Mouse (Mus musculus): ENCODE results near the gene Olfr92. TPM values are rescaled to one million over a fixed set of nuclear protein-coding genes. Genes with fewer than 3 reads are reported as not detected.
A peak's percentile ranks its signal among the peaks of the same experiment; 100 is the strongest.
"Not testable (repeated sequence)": the region's sequence is repeated elsewhere in the genome, so short reads cannot be mapped to it uniquely, and the experiment has no call there.

Gene Olfr92
- polyA plus RNA-seq (2016; fragmentation: Nextera tagmentation; extraction: Ambion mirVana), result not detected in 2 replicates

- Histone ChIP-seq H3K9ac (no peak within 1 kb of the TSS), H3K36me3 (replicated peaks) (no peaks in the 10 kb centered on the region), H3K4me3 (replicated peaks) (no peak within 1 kb of the TSS), H3K27ac (no peak within 1 kb of the TSS), H3K4me1 (no peaks in the 10 kb centered on the region), H3K4me2 (no peak within 1 kb of the TSS), H3K27me3 (no peaks in the 10 kb centered on the region), H3K9me3 (no peaks in the 10 kb centered on the region)
- ATAC-seq (ENCODE audit: low FRiP score), result no peak
- 88% methylated on average over 2 of the region's 2 CpGs for WGBS
Measured at GRCm38 (mm10) chr17:37119988-37120387, at the start of gene Olfr92. TSS of gene Olfr92 (minus strand) at chr17:37120088.

GRCm38 (mm10) chr17:37161394-37161793 is 41.5 kb upstream of the Olfr92 start, which contains the start of gene Olfr93:
TSS of gene Olfr93 (minus strand) at chr17:37161494.
- H3K9ac ChIP-seq, result no peak within 1 kb of the TSS
- no peaks in the 10 kb centered on the region for H3K27me3 ChIP-seq
- H3K4me2 ChIP-seq, result no peak within 1 kb of the TSS
- no peak within 1 kb of the TSS for H3K27ac ChIP-seq
- ATAC-seq (ENCODE audit: low FRiP score), result no peak
- H3K4me1 ChIP-seq, result no peaks in the 10 kb centered on the region
- H3K36me3 ChIP-seq (replicated peaks), result no peaks in the 10 kb centered on the region
- H3K9me3 ChIP-seq, result no peaks in the 10 kb centered on the region
- H3K4me3 ChIP-seq (replicated peaks), result no peak within 1 kb of the TSS

GRCm38 (mm10) chr17:37131366-37131765 is 11.5 kb upstream of the Olfr92 start:
- not testable (repeated sequence) for H3K4me1 ChIP-seq
- WGBS, result 71% methylated on average over 4 of the region's 4 CpGs

DNA sequence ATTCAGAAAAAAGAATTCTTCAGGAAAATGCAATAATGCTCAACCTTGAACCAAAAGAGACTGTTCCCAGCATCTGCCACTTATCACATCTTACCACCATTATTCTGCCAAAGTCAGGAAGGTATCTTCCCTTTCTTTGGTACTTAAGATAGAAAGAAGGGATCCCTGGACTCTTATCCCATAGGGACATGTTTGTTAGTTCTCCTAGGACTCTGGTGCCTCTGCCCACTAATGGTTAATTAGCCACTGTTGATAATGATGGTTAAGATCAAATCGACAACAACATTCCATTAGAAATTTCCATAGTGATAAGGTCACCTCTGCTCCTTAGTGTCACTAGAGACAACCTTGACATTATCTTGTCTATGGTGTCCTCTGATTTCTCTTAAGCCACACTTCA is 21.7 kb downstream of the Olfr92 start, which contains the start of gene Olfr91:
Gene Olfr91 (minus strand): TSS at position 101 of the 400 bp plus-strand sequence.
- H3K4me3 ChIP-seq (replicated peaks), result no peak within 1 kb of the TSS
- no peaks in the 10 kb centered on the region for H3K36me3 ChIP-seq (replicated peaks)
- no peak within 1 kb of the TSS for H3K27ac ChIP-seq
- H3K27me3 ChIP-seq, result no peaks in the 10 kb centered on the region
- no peaks in the 10 kb centered on the region for H3K9me3 ChIP-seq
- H3K4me2 ChIP-seq, result no peak within 1 kb of the TSS
- no peak within 1 kb of the TSS for H3K9ac ChIP-seq
- H3K4me1 ChIP-seq, result no peaks in the 10 kb centered on the region
- 95% methylated on average over 1 of the region's 1 CpGs for WGBS
- ATAC-seq (ENCODE audit: low FRiP score), result no peak

More at GRCm38 (mm10) chr17:37131366-37131765, 11.5 kb upstream of the Olfr92 start:
- H3K4me3 ChIP-seq (replicated peaks); H3K4me2 ChIP-seq; H3K36me3 ChIP-seq (replicated peaks); H3K9ac ChIP-seq; ATAC-seq (ENCODE audit: low FRiP score); H3K27me3 ChIP-seq; H3K27ac ChIP-seq; H3K9me3 ChIP-seq: not testable (repeated sequence)

DNA sequence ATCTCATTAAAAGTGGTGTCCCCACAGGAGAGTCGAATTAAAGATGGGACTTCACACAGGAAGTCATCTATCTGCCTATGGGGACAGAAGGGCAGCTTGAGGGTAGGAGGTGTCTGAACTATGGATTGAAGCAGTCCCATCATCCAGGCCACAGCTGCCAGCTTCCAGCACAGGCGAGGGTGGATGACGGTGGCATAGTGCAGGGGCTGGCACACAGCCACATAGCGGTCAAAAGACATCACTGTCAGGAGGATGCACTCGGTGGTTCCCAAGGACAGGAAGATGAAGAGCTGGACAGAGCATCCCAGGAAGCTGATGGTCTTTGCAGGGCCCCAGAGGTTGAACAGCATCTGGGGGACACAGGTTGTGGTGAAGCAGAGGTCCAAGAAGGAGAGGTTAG is 26.6 kb downstream of the Olfr92 start:
- Histone ChIP-seq H3K27ac (no peak overlapping the region), H3K9ac (no peak overlapping the region), H3K4me2 (no peak overlapping the region), H3K9me3 (no peaks in the 10 kb centered on the region), H3K4me1 (no peaks in the 10 kb centered on the region), H3K27me3 (no peaks in the 10 kb centered on the region), H3K4me3 (replicated peaks) (no peak overlapping the region), H3K36me3 (replicated peaks) (no peaks in the 10 kb centered on the region)
- no peak for ATAC-seq (ENCODE audit: low FRiP score)
- 84% methylated on average over 5 of the region's 5 CpGs for WGBS

DNA sequence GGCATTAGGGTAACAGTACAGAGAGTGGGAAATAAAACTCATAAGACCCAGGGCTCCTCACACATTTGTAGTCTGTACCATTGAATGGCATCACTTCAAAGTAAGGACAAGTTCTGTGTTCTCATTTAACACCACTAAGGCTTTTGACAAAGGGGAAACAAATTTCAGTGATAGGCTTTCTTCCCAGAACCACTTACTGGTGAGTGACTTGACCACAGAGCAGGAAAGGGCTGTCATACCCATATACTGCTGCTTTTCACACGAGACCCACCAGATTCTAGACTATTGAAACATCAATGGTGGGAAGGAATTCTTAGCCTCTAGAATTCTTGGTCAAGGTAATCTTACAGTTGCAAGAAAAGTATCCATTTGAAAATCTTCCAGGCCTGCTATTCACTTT is 27.7 kb downstream of the Olfr92 start:
- no peaks in the 10 kb centered on the region for H3K27me3 ChIP-seq
- no peaks in the 10 kb centered on the region for H3K4me1 ChIP-seq
- no peaks in the 10 kb centered on the region for H3K36me3 ChIP-seq (replicated peaks)
- ATAC-seq (ENCODE audit: low FRiP score), result no peak
- no peak overlapping the region for H3K27ac ChIP-seq
- H3K9ac ChIP-seq, result no peak overlapping the region
- no peak overlapping the region for H3K4me2 ChIP-seq
- no peak overlapping the region for H3K4me3 ChIP-seq (replicated peaks)
- H3K9me3 ChIP-seq, result no peaks in the 10 kb centered on the region
- WGBS, result 68% methylated on average over 1 of the region's 1 CpGs

GRCm38 (mm10) chr17:37088399-37088798 is 31.5 kb downstream of the Olfr92 start, which contains the start of gene Olfr90:
TSS of gene Olfr90 (minus strand) at chr17:37088499.
- no peaks in the 10 kb centered on the region for H3K27me3 ChIP-seq
- no peak for ATAC-seq (ENCODE audit: low FRiP score)
- H3K4me3 ChIP-seq (replicated peaks), result no peak within 1 kb of the TSS
- no peak within 1 kb of the TSS for H3K9ac ChIP-seq
- H3K9me3 ChIP-seq, result no peaks in the 10 kb centered on the region
- H3K4me1 ChIP-seq, result no peaks in the 10 kb centered on the region
- no peak within 1 kb of the TSS for H3K27ac ChIP-seq
- no peaks in the 10 kb centered on the region for H3K36me3 ChIP-seq (replicated peaks)
- H3K4me2 ChIP-seq, result no peak within 1 kb of the TSS

DNA sequence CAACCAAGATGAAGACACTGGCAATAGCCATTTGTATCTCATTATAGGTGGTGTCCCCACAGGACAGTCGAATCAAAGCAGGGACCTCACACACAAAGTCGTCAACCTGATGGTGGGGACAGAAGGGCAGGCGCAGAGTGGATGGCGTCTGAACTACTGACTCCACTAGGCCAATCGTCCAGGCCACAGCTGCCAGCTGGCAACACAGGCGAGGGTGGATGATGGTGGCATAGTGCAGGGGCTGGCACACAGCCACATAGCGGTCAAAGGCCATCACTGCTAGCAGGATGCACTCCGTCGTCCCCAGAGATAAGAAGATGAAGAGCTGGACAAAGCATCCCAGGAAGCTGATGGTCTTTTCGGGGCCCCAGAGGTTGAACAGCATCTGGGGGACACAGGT is 34.3 kb downstream of the Olfr92 start:
- no peak for ATAC-seq (ENCODE audit: low FRiP score)
- 78% methylated on average over 10 of the region's 10 CpGs for WGBS
- no peaks in the 10 kb centered on the region for H3K9me3 ChIP-seq

DNA sequence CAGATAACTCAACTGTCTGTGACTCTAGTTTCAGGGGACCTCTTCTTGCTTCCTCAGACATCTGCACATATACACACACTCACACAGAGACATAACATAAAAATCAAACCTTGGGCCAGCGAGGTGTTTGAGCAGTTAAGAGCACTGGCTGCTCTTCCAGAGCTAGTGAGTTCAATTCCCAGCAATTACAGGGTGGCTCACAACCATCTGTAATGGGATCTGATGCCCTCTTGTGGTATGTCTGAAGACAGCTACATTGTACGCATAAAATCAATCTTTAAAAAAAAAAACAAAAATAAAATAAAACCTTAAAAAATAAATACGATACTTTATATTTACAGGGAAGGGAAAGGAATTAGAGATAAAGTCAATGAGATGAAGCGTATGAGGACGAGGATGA is 35.3 kb downstream of the Olfr92 start:
- peaks cover 8% of the 10 kb centered on the region for H3K4me1 ChIP-seq
- no peaks in the 10 kb centered on the region for H3K9me3 ChIP-seq
- H3K4me3 ChIP-seq (replicated peaks), result no peak overlapping the region
- ATAC-seq (ENCODE audit: low FRiP score), result no peak
- H3K9ac ChIP-seq, result no peak overlapping the region
- no peaks in the 10 kb centered on the region for H3K36me3 ChIP-seq (replicated peaks)
- H3K27me3 ChIP-seq, result peaks cover 4% of the 10 kb centered on the region; the same call in 1 of the 2 replicates
- H3K4me2 ChIP-seq, result no peak overlapping the region
- WGBS, result 64% methylated on average over 5 of the region's 5 CpGs
- H3K27ac ChIP-seq, result no peak overlapping the region

More for the DNA sequence above, 34.3 kb downstream of the Olfr92 start:
- peaks cover 4% of the 10 kb centered on the region; the same call in 1 of the 2 replicates for H3K27me3 ChIP-seq
- H3K4me3 ChIP-seq (replicated peaks), result no peak overlapping the region
- no peak overlapping the region for H3K9ac ChIP-seq
- no peaks in the 10 kb centered on the region for H3K36me3 ChIP-seq (replicated peaks)
- no peaks in the 10 kb centered on the region for H3K4me1 ChIP-seq
- no peak overlapping the region for H3K4me2 ChIP-seq
- no peak overlapping the region for H3K27ac ChIP-seq

DNA sequence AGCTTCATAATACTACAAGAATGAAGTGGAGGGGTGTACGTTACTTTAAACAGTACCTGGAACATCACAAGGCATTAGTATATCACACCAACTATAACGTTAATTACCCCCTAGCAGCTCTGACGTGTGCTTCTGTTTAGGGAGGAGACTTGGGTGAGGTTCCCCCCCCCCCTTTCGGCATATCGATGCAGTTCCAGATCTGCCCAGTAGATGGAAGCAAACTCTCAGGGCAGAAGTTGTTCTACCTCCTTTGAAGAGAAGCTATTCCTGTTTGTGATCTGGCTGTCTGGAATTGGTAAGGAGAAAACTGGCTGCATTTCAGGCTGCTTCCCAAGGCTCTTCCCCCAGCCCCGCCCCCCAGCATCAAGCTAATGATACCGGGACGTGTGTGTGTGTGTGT is 36.6 kb downstream of the Olfr92 start:
- Histone ChIP-seq H3K4me3 (replicated peaks) (no peak overlapping the region), H3K36me3 (replicated peaks) (no peaks in the 10 kb centered on the region), H3K4me1 (peaks cover 20% of the 10 kb centered on the region), H3K27ac (no peak overlapping the region), H3K4me2 (no peak overlapping the region), H3K27me3 (peaks cover 4% of the 10 kb centered on the region; the same call in 1 of the 2 replicates), H3K9me3 (no peaks in the 10 kb centered on the region), H3K9ac (no peak overlapping the region)
- 4% methylated on average over 7 of the region's 8 CpGs for WGBS
- peak; percentile 42; the same call in 1 of the 2 replicates for ATAC-seq (ENCODE audit: low FRiP score)

DNA sequence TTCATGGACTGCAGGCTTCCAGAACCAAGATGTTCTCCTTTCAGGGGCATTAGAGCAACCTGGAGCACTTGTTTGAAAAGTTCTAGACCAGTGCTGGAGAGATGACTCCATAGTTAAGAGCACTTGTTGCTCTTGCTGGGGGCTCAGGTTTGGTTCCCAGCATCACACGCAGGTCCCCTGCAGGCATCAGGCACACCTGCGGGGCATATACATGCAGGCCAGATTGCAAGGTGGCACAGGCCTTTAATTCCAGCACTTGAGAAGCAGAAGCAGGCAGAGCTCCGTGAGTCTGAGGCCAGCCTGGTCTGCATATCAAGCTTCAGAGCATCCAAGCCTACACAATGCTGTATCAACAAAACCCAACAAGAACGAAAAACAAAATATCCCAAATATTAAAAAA is 38.2 kb downstream of the Olfr92 start:
- H3K27me3 ChIP-seq, result peaks cover 4% of the 10 kb centered on the region; the same call in 1 of the 2 replicates
- H3K9ac ChIP-seq, result no peak overlapping the region
- peaks cover 28% of the 10 kb centered on the region for H3K4me1 ChIP-seq
- peaks cover 3% of the 10 kb centered on the region; the same call in 1 of the 2 replicates for H3K36me3 ChIP-seq (replicated peaks)
- no peaks in the 10 kb centered on the region for H3K9me3 ChIP-seq
- no peak overlapping the region for H3K4me2 ChIP-seq
- ATAC-seq (ENCODE audit: low FRiP score), result no peak
- no peak overlapping the region for H3K27ac ChIP-seq
- WGBS, result 90% methylated on average over 4 of the region's 4 CpGs
- H3K4me3 ChIP-seq (replicated peaks), result no peak overlapping the region

DNA sequence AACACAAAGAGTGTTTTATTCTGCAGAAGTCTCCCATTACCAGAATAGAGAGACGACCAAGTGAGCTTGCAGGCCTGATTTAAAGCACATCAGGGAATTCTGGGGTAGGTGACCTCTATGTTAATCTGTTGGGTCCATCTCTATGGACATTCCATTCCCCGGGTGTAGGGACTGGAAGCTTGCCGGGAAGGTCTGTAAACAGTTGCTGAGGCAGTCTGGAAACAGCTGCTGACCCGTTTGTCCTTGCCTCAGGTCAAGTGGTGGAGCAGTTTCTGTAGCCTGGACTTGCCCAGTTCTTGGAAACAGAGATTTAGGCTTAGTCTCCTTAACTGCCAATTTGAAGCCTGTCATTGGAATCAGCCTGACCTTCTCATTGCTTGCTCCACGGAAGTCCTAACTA is 39.8 kb downstream of the Olfr92 start:
- no peak overlapping the region for H3K4me2 ChIP-seq
- H3K9ac ChIP-seq, result no peak overlapping the region
- no peak for ATAC-seq (ENCODE audit: low FRiP score)
- WGBS, result 30% methylated on average over 5 of the region's 5 CpGs
- peaks cover 18% of the 10 kb centered on the region for H3K36me3 ChIP-seq (replicated peaks)
- no peaks in the 10 kb centered on the region for H3K9me3 ChIP-seq
- no peak overlapping the region for H3K4me3 ChIP-seq (replicated peaks)
- peaks cover 4% of the 10 kb centered on the region; the same call in 1 of the 2 replicates for H3K27me3 ChIP-seq
- peaks cover 28% of the 10 kb centered on the region for H3K4me1 ChIP-seq
- H3K27ac ChIP-seq, result no peak overlapping the region

DNA sequence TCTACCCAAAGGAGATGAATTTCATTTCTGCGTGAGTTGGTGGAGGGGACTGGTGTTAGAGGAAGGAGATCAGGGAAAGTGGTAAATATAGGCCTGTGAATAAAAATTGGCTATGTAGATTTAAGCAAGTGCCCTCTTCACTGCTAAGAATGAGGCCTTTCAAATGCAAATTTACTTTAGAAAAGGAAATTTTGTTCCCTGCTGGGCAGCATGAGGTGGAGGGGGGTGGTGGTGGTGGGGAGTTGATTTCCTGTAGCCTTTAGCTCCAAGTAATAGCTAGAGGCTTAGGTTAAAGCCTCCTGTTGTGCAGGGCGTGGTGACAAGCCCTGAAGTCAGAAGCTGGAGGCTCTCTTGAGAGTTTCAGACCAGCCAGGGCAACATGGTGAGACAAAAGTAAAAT is 40.9 kb downstream of the Olfr92 start:
- no peaks in the 10 kb centered on the region for H3K9me3 ChIP-seq
- H3K36me3 ChIP-seq (replicated peaks), result peaks cover 29% of the 10 kb centered on the region
- peak overlapping the region; percentile 57 for H3K27ac ChIP-seq
- peaks cover 4% of the 10 kb centered on the region; the same call in 1 of the 2 replicates for H3K27me3 ChIP-seq
- H3K4me2 ChIP-seq, result peak overlapping the region; percentile 36
- no peak overlapping the region for H3K9ac ChIP-seq
- WGBS, result 4% methylated on average over 2 of the region's 2 CpGs
- no peak overlapping the region for H3K4me3 ChIP-seq (replicated peaks)
- ATAC-seq (ENCODE audit: low FRiP score), result peak; percentile 42
- peaks cover 28% of the 10 kb centered on the region for H3K4me1 ChIP-seq

Data from forebrain, embryonic 12.5 days (tissue).